Mouse (Mus musculus) neural tube, embryonic 14.5 days (tissue): ENCODE measurements around the gene Gm2696. TPM values are rescaled to one million over a fixed set of nuclear protein-coding genes. Genes with fewer than 3 reads are reported as not detected.
"Not testable (repeated sequence)": the region's sequence is repeated elsewhere in the genome, so short reads cannot be mapped to it uniquely, and the experiment has no call there.

Experiments used
- ATAC-seq: fragments of 200-750 bp; cut with Nextera tagmentation; 2 replicates; pipeline ENCODE4 v1.8.0; 2017; ENCODE audit warnings: low read depth, mild to moderate bottlenecking, moderate TSS enrichment, moderate library complexity
- H3K27ac ChIP-seq: fragments of 300-500 bp; sonication (generic); 2 replicates; pipeline ENCODE4 v1.5.1; 2014; ENCODE audit warnings: low read depth, mild to moderate bottlenecking, control low read depth, low read length, moderate library complexity, mixed read lengths
- H3K27me3 ChIP-seq: fragments of 300-500 bp; sonication (generic); 2 replicates; pipeline ENCODE4 v1.6.1; 2014; ENCODE audit warnings: low read length; ENCODE audit not compliant: control insufficient read depth, insufficient read depth
- H3K36me3 ChIP-seq: fragments of 300-500 bp; sonication (generic); 2 replicates; pipeline ENCODE4 v1.6.1; 2014; ENCODE audit warnings: low read length, mixed read lengths; ENCODE audit not compliant: control insufficient read depth, insufficient read depth
- H3K4me1 ChIP-seq: fragments of 300-500 bp; sonication (generic); 2 replicates; pipeline ENCODE4 v1.6.1; 2014; ENCODE audit warnings: low read length; ENCODE audit not compliant: control insufficient read depth, insufficient read depth
- H3K4me2 ChIP-seq: fragments of 300-500 bp; sonication (generic); 2 replicates; pipeline ENCODE4 v1.6.1; 2014; ENCODE audit warnings: mild to moderate bottlenecking, low read depth, low read length, control low read depth
- H3K4me3 ChIP-seq: fragments of 300-500 bp; sonication (generic); 2 replicates; pipeline ENCODE4 v1.5.1; 2014; ENCODE audit warnings: low read depth, low read length, control low read depth, mixed read lengths
- H3K9ac ChIP-seq: fragments of 300-500 bp; sonication (generic); replicated peaks from 2 replicates; pipeline ENCODE4 v1.6.1; 2014; ENCODE audit warnings: low read depth, mild to moderate bottlenecking, control low read depth, low read length, mixed read lengths
- H3K9me3 ChIP-seq: fragments of 300-500 bp; sonication (generic); 2 replicates; pipeline ENCODE4 v1.6.1; 2016; ENCODE audit warnings: low read length; ENCODE audit not compliant: control insufficient read depth
- WGBS: fragments of 180-500 bp; shearing (Covaris S2); extraction: QIAGEN DNeasy Blood & Tissue Kit; methylation state at CpG from one replicate; pipeline ENCODE4 v1.1.7; 2014; 5-methylcytosine and 5-hydroxymethylcytosine counted together
- polyA plus RNA-seq: library from polyadenylated mRNA; unstranded; fragments of >200 nt; fragmentation: Nextera tagmentation; extraction: Ambion mirVana; gene quantifications from 2 replicates; pipeline ENCODE4 v1.2.1, GENCODE M21; 2014

Gene Gm2696
- not detected in 2 replicates for polyA plus RNA-seq

DNA sequence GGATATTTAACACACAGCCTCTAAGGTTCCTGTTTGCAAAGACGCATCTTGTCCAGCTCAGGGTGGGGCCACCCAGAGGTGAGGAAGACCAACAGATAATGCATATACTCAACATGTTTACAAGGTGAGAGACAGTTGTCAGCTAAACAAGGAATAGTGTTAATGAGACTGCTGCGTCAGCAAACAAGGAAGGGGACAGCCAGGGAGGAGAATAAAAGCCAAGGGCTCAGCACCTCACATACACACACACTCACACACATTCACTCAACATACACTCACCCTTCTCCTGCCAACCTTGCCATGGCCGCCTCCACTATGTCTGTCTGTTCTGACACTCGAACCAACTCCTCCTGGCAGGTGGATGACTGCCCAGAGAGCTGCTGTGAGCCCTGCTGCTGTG is at the start of gene Gm2696:
Gene Gm2696 (plus strand): TSS at position 301 of the 400 bp plus-strand sequence.
- no peak within 1 kb of the TSS for H3K9ac ChIP-seq
- H3K27me3 ChIP-seq: no peaks in the 10 kb centered on the region
- no peaks in the 10 kb centered on the region for H3K9me3 ChIP-seq
- H3K4me3 ChIP-seq: no peak within 1 kb of the TSS
- H3K27ac ChIP-seq: no peak within 1 kb of the TSS
- H3K4me2 ChIP-seq: no peak within 1 kb of the TSS
- H3K4me1 ChIP-seq: no peaks in the 10 kb centered on the region
- 59% methylated on average over 4 of the region's 4 CpGs for WGBS
- ATAC-seq: no peak
- H3K36me3 ChIP-seq: no peaks in the 10 kb centered on the region

GRCm38 (mm10) chr10:77769727-77770126 is 44.8 kb upstream of the Gm2696 start:
- ATAC-seq: no peak
- 85% methylated on average over 1 of the region's 1 CpGs for WGBS
- H3K9me3 ChIP-seq: no peaks in the 10 kb centered on the region

DNA sequence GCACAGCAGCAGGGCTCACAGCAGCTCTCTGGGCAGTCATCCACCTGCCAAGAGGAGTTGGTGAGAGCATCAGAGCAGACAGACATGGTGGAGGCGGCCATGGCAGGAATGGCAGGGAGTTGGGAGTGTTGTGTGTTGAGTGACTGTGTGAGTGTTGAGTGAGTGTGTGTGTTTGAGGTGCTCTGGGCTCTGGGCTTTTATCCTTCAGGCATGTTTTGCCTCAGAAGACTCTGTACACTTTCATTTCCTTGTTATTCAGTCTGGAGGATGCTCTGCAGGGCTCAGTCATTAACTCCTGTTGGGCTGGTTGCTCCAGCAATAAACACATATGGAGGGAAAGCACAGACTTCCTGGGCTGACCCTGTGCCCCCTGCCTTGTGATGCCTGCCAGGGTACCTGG is 43.3 kb upstream of the Gm2696 start, which contains the start of gene Gm3238:
Gene Gm3238 (minus strand): TSS at position 101 of the 400 bp plus-strand sequence.
- H3K27ac ChIP-seq, H3K27me3 ChIP-seq, H3K4me3 ChIP-seq, H3K9ac ChIP-seq, ATAC-seq, H3K4me2 ChIP-seq, H3K36me3 ChIP-seq, H3K9me3 ChIP-seq, H3K4me1 ChIP-seq: not testable (repeated sequence)
- 60% methylated on average over 1 of the region's 1 CpGs for WGBS

More at GRCm38 (mm10) chr10:77769727-77770126, 44.8 kb upstream of the Gm2696 start:
- Histone ChIP-seq H3K27ac (no peak overlapping the region), H3K4me2 (no peak overlapping the region), H3K36me3 (no peaks in the 10 kb centered on the region), H3K27me3 (no peaks in the 10 kb centered on the region), H3K4me1 (no peaks in the 10 kb centered on the region), H3K4me3 (no peak overlapping the region), H3K9ac (no peak overlapping the region)

DNA sequence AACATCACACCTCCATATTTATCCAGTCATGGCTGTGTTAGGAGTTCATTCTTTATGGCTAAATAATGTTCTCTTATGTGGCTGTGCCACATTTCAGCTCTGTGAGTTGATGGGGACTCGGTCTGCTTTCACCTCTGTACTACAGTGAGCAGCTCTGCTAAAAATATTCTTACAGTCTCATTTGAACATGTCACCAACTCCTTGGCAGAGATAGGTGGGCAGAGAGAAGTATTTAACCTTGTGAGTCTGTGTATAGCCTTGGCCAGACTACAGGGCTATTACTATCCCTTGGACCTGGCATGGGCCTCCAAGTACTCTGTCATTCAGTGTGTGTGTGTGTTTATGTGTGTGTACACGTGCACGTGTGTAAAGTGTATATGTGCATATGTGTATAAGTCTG is 42.3 kb upstream of the Gm2696 start:
- H3K27me3 ChIP-seq, H3K36me3 ChIP-seq, H3K27ac ChIP-seq, ATAC-seq, H3K4me2 ChIP-seq, H3K9me3 ChIP-seq, H3K4me1 ChIP-seq, H3K4me3 ChIP-seq, H3K9ac ChIP-seq: not testable (repeated sequence)
- 75% methylated on average over 1 of the region's 3 CpGs for WGBS

- not testable (repeated sequence) for H3K9ac ChIP-seq, H3K4me3 ChIP-seq, H3K4me2 ChIP-seq, ATAC-seq, H3K9me3 ChIP-seq, H3K4me1 ChIP-seq, H3K27ac ChIP-seq, H3K27me3 ChIP-seq, H3K36me3 ChIP-seq
- WGBS: 40% methylated on average over 1 of the region's 1 CpGs
These were observed 37.6 kb upstream of the Gm2696 start, which contains the start of gene Gm7138 for GRCm38 (mm10) chr10:77776844-77777243. Gm7138 (minus strand) TSS chr10:77776944.

GRCm38 (mm10) chr10:77782442-77782841 is 32.0 kb upstream of the Gm2696 start, which contains the start of gene Gm3250:
Gm3250 (minus strand) TSS chr10:77782542.
- not testable (repeated sequence) for H3K9ac ChIP-seq, H3K9me3 ChIP-seq, H3K4me3 ChIP-seq, ATAC-seq, H3K4me2 ChIP-seq, H3K27ac ChIP-seq, H3K36me3 ChIP-seq, H3K27me3 ChIP-seq, H3K4me1 ChIP-seq
- WGBS: 40% methylated on average over 1 of the region's 1 CpGs

DNA sequence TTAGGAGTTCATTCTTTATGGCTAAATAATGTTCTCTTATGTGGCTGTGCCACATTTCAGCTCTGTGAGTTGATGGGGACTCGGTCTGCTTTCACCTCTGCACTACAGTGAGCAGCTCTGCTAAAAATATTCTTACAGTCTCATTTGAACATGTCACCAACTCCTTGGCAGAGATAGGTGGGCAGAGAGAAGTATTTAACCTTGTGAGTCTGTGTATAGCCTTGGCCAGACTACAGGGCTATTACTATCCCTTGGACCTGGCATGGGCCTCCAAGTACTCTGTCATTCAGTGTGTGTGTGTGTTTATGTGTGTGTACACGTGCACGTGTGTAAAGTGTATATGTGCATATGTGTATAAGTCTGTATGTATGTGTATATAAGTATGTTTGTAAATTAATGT is 31.1 kb upstream of the Gm2696 start:
- not testable (repeated sequence) for H3K4me2 ChIP-seq, ATAC-seq, H3K4me3 ChIP-seq, H3K9ac ChIP-seq, H3K27me3 ChIP-seq, H3K36me3 ChIP-seq, H3K27ac ChIP-seq, H3K4me1 ChIP-seq, H3K9me3 ChIP-seq
- 100% methylated on average over 1 of the region's 3 CpGs for WGBS

- H3K27me3 ChIP-seq, H3K9me3 ChIP-seq, H3K27ac ChIP-seq, ATAC-seq, H3K4me2 ChIP-seq, H3K9ac ChIP-seq, H3K4me1 ChIP-seq, H3K4me3 ChIP-seq, H3K36me3 ChIP-seq: not testable (repeated sequence)
- no CpG with 5 or more reads among the region's 1 CpGs for WGBS
These were observed 26.6 kb upstream of the Gm2696 start, which contains the start of gene Gm7137 for GRCm38 (mm10) chr10:77787876-77788275. Gm7137 (minus strand) TSS chr10:77788200.

- no peak overlapping the region for H3K4me3 ChIP-seq
- H3K4me1 ChIP-seq: no peaks in the 10 kb centered on the region
- 83% methylated on average over 2 of the region's 2 CpGs for WGBS
- H3K4me2 ChIP-seq: no peak overlapping the region
- no peak for ATAC-seq
- H3K9me3 ChIP-seq: no peaks in the 10 kb centered on the region
- no peak overlapping the region for H3K27ac ChIP-seq
- no peak overlapping the region for H3K9ac ChIP-seq
- H3K36me3 ChIP-seq: no peaks in the 10 kb centered on the region
- H3K27me3 ChIP-seq: no peaks in the 10 kb centered on the region
These were observed 25.9 kb upstream of the Gm2696 start for GRCm38 (mm10) chr10:77788621-77789020.
